Mouse (Mus musculus) kidney, postnatal 0 days (tissue): ENCODE measurements around the gene Atoh7. TPM values are rescaled to one million over a fixed set of nuclear protein-coding genes. Genes with fewer than 3 reads are reported as not detected.
A peak's percentile ranks its signal among the peaks of the same experiment; 100 is the strongest.

Experiments
- ATAC-seq: fragments of 200-750 bp; cut with Nextera tagmentation; replicated peaks from 2 replicates; pipeline ENCODE4 v1.8.0; 2017; ENCODE audit warnings: low read depth, moderate number of reproducible peaks, moderate TSS enrichment, moderate library complexity; ENCODE audit not compliant: low FRiP score
- DNase-seq: peaks from one replicate; pipeline ENCODE4 v3.0.0-alpha.2; 2016; ENCODE audit warnings: low spot score
- H3K27ac ChIP-seq: fragments of 300-500 bp; sonication (generic); 2 replicates; pipeline ENCODE4 v1.5.1; 2014; ENCODE audit warnings: mild to moderate bottlenecking
- H3K27me3 ChIP-seq: fragments of 300-500 bp; sonication (generic); 2 replicates; pipeline ENCODE4 v1.6.1; 2014; ENCODE audit warnings: low read length, mixed read lengths; ENCODE audit not compliant: insufficient read depth
- H3K36me3 ChIP-seq: fragments of 300-500 bp; sonication (generic); 2 replicates; pipeline ENCODE4 v1.6.1; 2014; ENCODE audit warnings: low read length, mixed read lengths; ENCODE audit not compliant: insufficient read depth
- H3K4me1 ChIP-seq: fragments of 300-500 bp; sonication (generic); replicated peaks from 2 replicates; pipeline ENCODE4 v1.6.1; 2014; ENCODE audit warnings: antibody characterized with exemption, low read length, mixed read lengths; ENCODE audit not compliant: insufficient read depth
- H3K4me2 ChIP-seq: fragments of 300-500 bp; sonication (generic); 2 replicates; pipeline ENCODE4 v1.6.1; 2014; ENCODE audit warnings: mild to moderate bottlenecking, low read length, moderate library complexity, mixed read lengths
- H3K4me3 ChIP-seq: fragments of 300-500 bp; sonication (generic); replicated peaks from 2 replicates; pipeline ENCODE4 v1.5.1; 2014; ENCODE audit warnings: low read depth, low read length
- H3K9ac ChIP-seq: fragments of 300-500 bp; sonication (generic); 2 replicates; pipeline ENCODE4 v1.6.1; 2014; ENCODE audit warnings: low read depth, low read length
- H3K9me3 ChIP-seq: fragments of 300-500 bp; sonication (generic); replicated peaks from 2 replicates; pipeline ENCODE4 v1.6.1; 2016; ENCODE audit warnings: low read length, inconsistent platforms, mixed read lengths
- CTCF ChIP-seq: IDR thresholded peaks from 2 replicates; pipeline ENCODE4 v1.5.1; 2016; ENCODE audit warnings: antibody characterized with exemption, low read depth, mild to moderate bottlenecking, moderate library complexity
- WGBS: fragments of 180-500 bp; shearing (Covaris S2); extraction: QIAGEN DNeasy Blood & Tissue Kit; methylation state at CpG from one replicate; pipeline ENCODE4 v1.1.7; 2014; 5-methylcytosine and 5-hydroxymethylcytosine counted together
- polyA plus RNA-seq: library from polyadenylated mRNA; unstranded; fragments of >200 nt; fragmentation: Nextera tagmentation; extraction: Ambion mirVana; gene quantifications from 2 replicates; pipeline ENCODE4 v1.2.1, GENCODE M21; 2015

The Atoh7 gene
- polyA plus RNA-seq, 1 experiment from 2014 or later, result 0.22 TPM

DNA sequence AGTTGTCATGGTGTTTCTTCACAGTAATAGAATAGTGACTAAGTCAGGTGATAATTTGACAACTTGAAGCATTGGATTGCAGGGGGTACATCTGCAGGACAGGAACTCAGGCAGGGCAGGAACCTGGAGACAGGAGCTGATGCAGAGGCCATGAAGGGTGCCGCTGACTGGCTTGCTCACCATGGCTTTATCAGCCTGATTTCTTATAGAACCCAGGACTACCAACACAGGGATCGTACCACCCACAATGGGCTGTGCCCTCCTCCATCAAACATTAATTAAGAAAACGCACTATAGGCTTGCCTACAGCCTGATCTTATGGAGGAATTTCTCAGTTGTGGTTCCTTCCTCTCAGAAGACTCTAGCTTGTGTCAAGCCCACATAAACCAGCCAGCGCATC is 33.9 kb downstream of the Atoh7 start:
- WGBS, result 92% methylated on average over 4 of the region's 4 CpGs
- Histone ChIP-seq H3K9me3 (no peaks in the 10 kb centered on the region), H3K36me3 (no peaks in the 10 kb centered on the region), H3K4me2 (no peak overlapping the region), H3K27me3 (no peaks in the 10 kb centered on the region), H3K4me3 (no peak overlapping the region), H3K27ac (no peak overlapping the region), H3K9ac (no peak overlapping the region), H3K4me1 (no peaks in the 10 kb centered on the region)
- DNase-seq (no peak), ATAC-seq (no peak)
- TF ChIP-seq CTCF, result no peak

GRCm38 (mm10) chr10:63135680-63136079 is 36.2 kb downstream of the Atoh7 start:
- WGBS, result 49% methylated on average over 12 of the region's 12 CpGs
- no peaks in the 10 kb centered on the region for H3K27me3 ChIP-seq
- DNase-seq (no peak), ATAC-seq (no peak)
- no peaks in the 10 kb centered on the region for H3K9me3 ChIP-seq
- no peak overlapping the region for H3K27ac ChIP-seq
- H3K9ac ChIP-seq, result no peak overlapping the region
- H3K4me2 ChIP-seq, result no peak overlapping the region
- no peaks in the 10 kb centered on the region for H3K36me3 ChIP-seq
- H3K4me3 ChIP-seq, result no peak overlapping the region
- no peak for TF ChIP-seq CTCF
- H3K4me1 ChIP-seq, result no peaks in the 10 kb centered on the region

- Histone ChIP-seq H3K9me3 (no peaks in the 10 kb centered on the region), H3K27ac (no peak overlapping the region), H3K4me2 (no peak overlapping the region), H3K9ac (no peak overlapping the region), H3K36me3 (no peaks in the 10 kb centered on the region), H3K4me1 (no peaks in the 10 kb centered on the region), H3K27me3 (no peaks in the 10 kb centered on the region), H3K4me3 (no peak overlapping the region)
- no peak for ATAC-seq
- 66% methylated on average over 6 of the region's 6 CpGs for WGBS
- no peak for TF ChIP-seq CTCF
- no peak for DNase-seq
Observed at GRCm38 (mm10) chr10:63136436-63136835, 37.0 kb downstream of the Atoh7 start.

DNA sequence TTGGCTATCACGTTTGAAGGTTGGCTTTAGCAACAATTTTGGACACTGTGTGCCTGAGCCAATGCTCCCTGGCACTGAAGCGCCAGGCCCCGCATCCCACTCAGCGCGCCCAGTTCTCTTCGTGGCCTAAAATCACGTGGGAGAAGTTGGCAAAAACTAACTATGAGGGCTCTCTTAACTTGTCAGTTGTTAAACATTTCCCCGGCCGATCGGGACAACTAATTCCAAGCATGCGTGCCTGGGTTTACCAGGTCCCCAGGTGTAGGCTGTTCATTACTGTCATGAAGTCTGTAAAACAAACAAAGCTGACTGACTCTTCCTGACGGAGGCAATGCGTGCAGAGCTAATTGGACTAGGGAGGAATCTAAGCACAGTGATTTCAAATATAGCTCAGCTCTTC is 43.2 kb downstream of the Atoh7 start:
- ATAC-seq (0 out of 2 replicates have a peak, but pooled peaks have one; percentile 29), DNase-seq (no peak)
- no peak overlapping the region for H3K27ac ChIP-seq
- no peak overlapping the region for H3K4me3 ChIP-seq
- WGBS, result 68% methylated on average over 13 of the region's 13 CpGs
- H3K9ac ChIP-seq, result no peak overlapping the region
- no peaks in the 10 kb centered on the region for H3K9me3 ChIP-seq
- H3K36me3 ChIP-seq, result no peaks in the 10 kb centered on the region
- no peak for TF ChIP-seq CTCF
- no peaks in the 10 kb centered on the region for H3K27me3 ChIP-seq
- H3K4me1 ChIP-seq, result no peaks in the 10 kb centered on the region
- H3K4me2 ChIP-seq, result no peak overlapping the region

Other genes starting within 250 kb of the Atoh7 start
- 17.3 and 18.0 TPM in 2 replicates for gene Tet1, start 190.7 kb upstream of the Atoh7 start, polyA plus RNA-seq
- gene Slc25a16, start 179.0 kb upstream of the Atoh7 start, polyA plus RNA-seq, result 27.3 and 27.6 TPM in 2 replicates
- 9.0 and 12.7 TPM in 2 replicates for gene Dna2, start 152.6 kb upstream of the Atoh7 start, polyA plus RNA-seq
- 20.8 and 21.5 TPM in 2 replicates for gene Rufy2, start 119.4 kb upstream of the Atoh7 start, polyA plus RNA-seq
- 56.7 and 57.8 TPM in 2 replicates for gene Hnrnph3, start 75.4 kb upstream of the Atoh7 start, polyA plus RNA-seq
- 11.6 and 12.6 TPM in 2 replicates for gene Pbld2, start 75.3 kb upstream of the Atoh7 start, polyA plus RNA-seq
- gene Pbld1, start 39.5 kb upstream of the Atoh7 start, polyA plus RNA-seq, result 13.7 and 16.0 TPM in 2 replicates
- gene Mypn, start 104.3 kb downstream of the Atoh7 start, polyA plus RNA-seq, result not detected in 2 replicates
- gene Herc4, start 144.2 kb downstream of the Atoh7 start, polyA plus RNA-seq, result 27.0 and 28.1 TPM in 2 replicates